Mouse (Mus musculus): ENCODE results near the gene Vmn1r85.

GRCm38 (mm10) chr7:13041256-13041655 lies 53.7 kb downstream of the Vmn1r85 start:
- TF ChIP-seq POLR2A (IDR thresholded peaks at IDR 0.05; ENCODE audit: borderline replicate concordance, insufficient read depth, low read length) (no peak), CTCF (IDR thresholded peaks at IDR 0.05; ENCODE audit: borderline replicate concordance, insufficient read depth, low read depth, low read length) (no peak)

Data from cerebellum, adult 2 months (tissue).